Mouse (Mus musculus) testis, adult 2 months (tissue): ENCODE measurements at regions not wholly inside any gene's neighbourhood (a gene's known extent, or its start where the extent isn't known, plus 50 kb on each side); places are given as distances from the start of the nearest gene placed in this dataset.

Source experiments
- H3K27ac ChIP-seq: fragments of 200-500 bp; 2 replicates; pipeline ENCODE4 v1.5.1; 2012; ENCODE audit warnings: low read depth, low read length; ENCODE audit not compliant: control insufficient read depth, insufficient read depth
- H3K27me3 ChIP-seq: fragments of 200-500 bp; 2 replicates; pipeline ENCODE4 v1.6.1; 2012; ENCODE audit warnings: mild to moderate bottlenecking, low read length, moderate library complexity; ENCODE audit not compliant: control insufficient read depth, insufficient read depth
- H3K36me3 ChIP-seq: fragments of 200-500 bp; 2 replicates; pipeline ENCODE4 v1.6.1; 2012; ENCODE audit warnings: mild to moderate bottlenecking, low read length; ENCODE audit not compliant: control insufficient read depth, insufficient read depth
- H3K4me1 ChIP-seq: fragments of 200-500 bp; 2 replicates; pipeline ENCODE4 v1.6.1; 2012; ENCODE audit warnings: low read length; ENCODE audit not compliant: control insufficient read depth, insufficient read depth
- H3K4me3 ChIP-seq: fragments of 200-500 bp; 2 replicates; pipeline ENCODE4 v1.5.1; 2012; ENCODE audit warnings: low read depth, mild to moderate bottlenecking, low read length, moderate library complexity, mixed read lengths; ENCODE audit not compliant: control insufficient read depth
- CTCF ChIP-seq: fragments of 200-500 bp; IDR thresholded peaks from 2 replicates; pipeline ENCODE4 v1.5.1; 2012; ENCODE audit warnings: low read depth, mild to moderate bottlenecking, inconsistent platforms, low read length, moderate library complexity; ENCODE audit not compliant: control insufficient read depth, insufficient read depth, insufficient replicate concordance
- POLR2A ChIP-seq: fragments of 200-500 bp; IDR thresholded peaks from 2 replicates; pipeline ENCODE4 v1.6.1; 2012; ENCODE audit warnings: low read depth, mild to moderate bottlenecking, inconsistent platforms, low read length, moderate library complexity; ENCODE audit not compliant: control insufficient read depth

DNA sequence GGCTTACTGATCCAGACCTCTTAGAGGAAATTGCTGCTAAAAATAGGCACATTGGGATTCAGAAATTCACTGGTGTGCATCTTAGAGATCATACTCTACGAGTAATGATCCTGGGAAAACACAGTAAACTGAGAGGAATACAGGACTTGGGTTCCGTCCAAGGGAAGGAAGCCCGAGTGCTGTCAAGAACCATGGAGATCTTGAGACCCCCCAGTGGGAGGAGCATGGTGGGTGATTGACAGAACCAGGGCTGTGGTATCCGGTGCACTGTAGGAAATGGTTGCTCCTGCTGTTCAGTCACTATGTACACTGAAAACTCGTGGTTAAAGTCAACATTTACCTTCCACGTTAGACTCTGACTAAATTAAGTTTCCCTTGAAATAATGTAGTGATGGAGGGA, 303.8 kb upstream of the Mon1b start:
- no peak overlapping the region for H3K27ac ChIP-seq
- no peaks in the 10 kb centered on the region for H3K36me3 ChIP-seq
- H3K27me3 ChIP-seq = no peaks in the 10 kb centered on the region
- no peaks in the 10 kb centered on the region for H3K4me1 ChIP-seq
- H3K4me3 ChIP-seq = no peak overlapping the region
- TF ChIP-seq CTCF (no peak), POLR2A (no peak)

DNA sequence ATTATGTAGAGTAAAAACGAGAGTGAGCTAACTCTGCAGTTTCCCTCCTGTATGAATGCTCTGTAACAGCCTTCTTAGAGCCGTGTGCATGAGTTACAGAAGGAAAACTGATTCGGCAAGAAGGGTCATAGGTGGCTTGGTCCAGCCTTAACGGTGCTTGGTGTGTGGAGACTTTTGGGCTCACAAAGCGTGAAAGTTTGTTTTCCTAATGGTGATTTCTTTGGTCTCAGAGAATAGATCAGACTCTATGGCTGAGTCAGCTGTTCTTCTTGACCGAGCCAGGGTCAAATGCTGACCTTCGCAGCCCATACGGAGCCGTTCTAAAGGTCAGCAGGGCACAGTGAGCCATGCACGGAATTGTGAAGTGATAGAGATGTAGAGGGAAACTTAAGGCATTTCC, 294.1 kb upstream of the Mon1b start:
- Histone ChIP-seq H3K4me1 (no peaks in the 10 kb centered on the region), H3K27me3 (no peaks in the 10 kb centered on the region), H3K36me3 (no peaks in the 10 kb centered on the region), H3K27ac (no peak overlapping the region), H3K4me3 (no peak overlapping the region)
- TF ChIP-seq POLR2A = no peak
- TF ChIP-seq CTCF = no peak

DNA sequence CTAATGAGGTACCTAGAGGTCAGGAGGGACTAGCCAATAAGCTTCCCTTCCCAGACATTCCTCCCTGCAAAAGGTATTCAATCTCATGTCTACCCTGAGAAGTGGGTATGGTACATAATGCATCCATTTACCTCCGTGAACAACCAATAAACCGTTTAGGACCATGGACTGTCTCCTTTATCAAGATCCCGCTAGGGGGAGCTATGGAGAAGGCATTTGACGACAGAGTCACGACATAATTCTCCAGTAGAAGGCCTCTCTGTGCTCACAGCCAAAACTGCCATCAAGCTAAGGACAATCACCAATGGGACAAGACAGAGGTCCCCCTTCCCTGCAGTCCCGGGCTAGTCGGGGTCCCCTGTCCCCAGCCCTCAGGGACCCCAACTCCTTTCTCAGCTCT, 273.5 kb upstream of the Mon1b start:
- H3K36me3 ChIP-seq = no peaks in the 10 kb centered on the region
- H3K4me3 ChIP-seq = peak overlapping the region; percentile 20; the same call in 1 of the 2 replicates
- H3K4me1 ChIP-seq = peaks cover 2% of the 10 kb centered on the region; the same call in 1 of the 2 replicates
- TF ChIP-seq CTCF = no peak
- TF ChIP-seq POLR2A = no peak
- no peaks in the 10 kb centered on the region for H3K27me3 ChIP-seq
- no peak overlapping the region for H3K27ac ChIP-seq

DNA sequence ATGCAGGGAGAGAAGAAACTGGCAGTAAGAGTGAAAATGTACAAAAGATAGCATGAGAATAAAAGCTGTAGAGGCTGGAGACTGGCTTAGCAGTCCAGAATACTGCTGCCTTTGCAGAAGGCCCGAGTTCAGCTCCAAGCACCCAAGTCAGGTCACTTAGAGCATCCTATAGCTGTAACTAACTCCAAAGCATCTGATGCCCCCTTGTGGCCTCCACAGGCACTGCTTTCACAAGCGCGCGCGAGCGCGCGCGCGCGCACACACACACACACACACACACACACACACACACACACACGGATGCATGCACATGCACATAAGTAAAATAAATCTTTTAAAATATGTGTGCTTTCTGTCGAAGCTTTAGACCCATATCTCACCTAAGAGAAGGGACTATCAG, 271.2 kb upstream of the Mon1b start:
- Histone ChIP-seq H3K36me3 (no peaks in the 10 kb centered on the region), H3K4me3 (no peak overlapping the region), H3K27me3 (no peaks in the 10 kb centered on the region), H3K4me1 (peaks cover 2% of the 10 kb centered on the region; the same call in 1 of the 2 replicates), H3K27ac (no peak overlapping the region)
- TF ChIP-seq CTCF (no peak), POLR2A (no peak)

- no peaks in the 10 kb centered on the region for H3K36me3 ChIP-seq
- no peaks in the 10 kb centered on the region for H3K4me1 ChIP-seq
- H3K27me3 ChIP-seq = no peaks in the 10 kb centered on the region
- no peak overlapping the region for H3K27ac ChIP-seq
- H3K4me3 ChIP-seq = no peak overlapping the region
- TF ChIP-seq CTCF = no peak
- no peak for TF ChIP-seq POLR2A
Measured at GRCm38 (mm10) chr8:113383517-113383916, 251.9 kb upstream of the Mon1b start.

DNA sequence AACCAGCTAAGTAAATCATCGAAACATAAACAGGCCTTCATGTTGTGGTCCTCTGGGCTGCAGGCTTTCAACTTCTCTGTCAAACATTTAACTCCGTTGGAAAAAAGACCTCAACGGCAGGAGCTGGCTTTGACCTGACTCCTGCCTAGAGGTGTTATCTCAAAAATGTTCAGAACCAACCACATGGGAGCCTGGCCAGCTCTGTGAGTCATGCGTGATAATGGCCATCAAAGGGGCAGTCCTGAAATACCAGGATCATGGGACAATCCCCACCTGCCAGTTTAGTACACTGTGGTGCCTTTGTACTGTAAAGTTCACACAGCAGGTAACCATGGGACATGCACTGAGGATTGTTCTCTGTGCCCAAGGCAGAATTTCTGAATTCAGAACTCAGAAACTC, 251.4 kb upstream of the Mon1b start:
- H3K36me3 ChIP-seq = no peaks in the 10 kb centered on the region
- H3K27ac ChIP-seq = no peak overlapping the region
- no peaks in the 10 kb centered on the region for H3K27me3 ChIP-seq
- H3K4me3 ChIP-seq = no peak overlapping the region
- H3K4me1 ChIP-seq = no peaks in the 10 kb centered on the region
- TF ChIP-seq CTCF = no peak

DNA sequence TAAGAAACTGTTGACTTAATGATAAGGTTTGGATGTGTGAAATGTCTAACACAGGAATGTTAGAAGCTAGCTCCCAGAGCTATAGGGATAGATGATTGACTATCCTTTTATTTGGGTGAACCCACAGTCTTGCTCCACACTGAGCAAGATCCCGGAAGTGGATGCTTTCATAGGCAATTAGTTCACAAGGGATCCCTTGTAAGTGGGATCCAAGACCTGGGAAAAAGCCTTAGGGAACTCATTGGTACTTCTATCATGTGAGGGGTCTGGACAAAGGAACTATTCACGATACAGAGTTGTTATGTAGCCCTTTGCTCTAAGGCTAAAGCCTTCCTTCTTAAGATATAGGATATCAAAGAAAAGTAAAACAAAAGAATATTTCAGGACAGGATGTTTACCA, 245.9 kb upstream of the Mon1b start:
- Histone ChIP-seq H3K27ac (no peak overlapping the region), H3K36me3 (no peaks in the 10 kb centered on the region), H3K4me1 (no peaks in the 10 kb centered on the region), H3K27me3 (no peaks in the 10 kb centered on the region), H3K4me3 (no peak overlapping the region)
- no peak for TF ChIP-seq POLR2A
- no peak for TF ChIP-seq CTCF

DNA sequence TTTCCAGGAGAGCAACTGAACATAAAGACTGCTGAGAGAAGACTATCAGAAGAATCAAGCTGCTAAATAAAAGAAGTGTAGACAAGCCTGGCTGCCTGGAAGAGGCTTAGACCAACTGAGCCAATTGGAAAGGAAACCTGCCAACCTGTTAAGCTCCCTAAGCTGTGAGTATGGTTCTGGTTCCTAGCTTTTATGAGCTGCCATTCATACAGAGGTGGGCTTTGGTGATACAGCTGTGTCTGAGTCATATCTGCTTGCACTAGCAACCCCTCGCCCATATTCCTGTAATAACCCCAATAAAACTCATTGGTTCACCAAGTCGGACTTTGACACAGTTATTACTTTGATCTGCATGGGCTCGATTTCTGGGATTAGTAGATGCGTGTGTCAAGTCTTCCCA, 245.3 kb upstream of the Mon1b start:
- Histone ChIP-seq H3K27me3 (no peaks in the 10 kb centered on the region), H3K27ac (no peak overlapping the region), H3K36me3 (no peaks in the 10 kb centered on the region), H3K4me1 (no peaks in the 10 kb centered on the region), H3K4me3 (no peak overlapping the region)
- TF ChIP-seq CTCF (no peak), POLR2A (no peak)
